Mouse (Mus musculus) forebrain, embryonic 12.5 days (tissue): ENCODE data around the gene Usf2. TPM values are rescaled to one million over a fixed set of nuclear protein-coding genes. Genes with fewer than 3 reads are reported as not detected.
"Not testable (repeated sequence)": the region's sequence is repeated elsewhere in the genome, so short reads cannot be mapped to it uniquely, and the experiment has no call there.

ENCODE experiments used
- ATAC-seq: fragments of 200-750 bp; cut with Nextera tagmentation; 2 replicates; pipeline ENCODE4 v1.8.0; 2017; ENCODE audit warnings: moderate TSS enrichment; ENCODE audit not compliant: low FRiP score
- H3K27ac ChIP-seq: fragments of 300-500 bp; sonication (generic); 2 replicates; pipeline ENCODE4 v1.5.1; 2016; ENCODE audit warnings: mild to moderate bottlenecking
- H3K27me3 ChIP-seq: fragments of 300-500 bp; sonication (generic); 2 replicates; pipeline ENCODE4 v1.6.1; 2016; ENCODE audit warnings: mild to moderate bottlenecking
- H3K36me3 ChIP-seq: fragments of 300-500 bp; sonication (generic); replicated peaks from 2 replicates; pipeline ENCODE4 v1.6.1; 2016; ENCODE audit warnings: mild to moderate bottlenecking
- H3K4me1 ChIP-seq: fragments of 300-500 bp; sonication (generic); 2 replicates; pipeline ENCODE4 v1.6.1; 2016
- H3K4me2 ChIP-seq: fragments of 300-500 bp; sonication (generic); 2 replicates; pipeline ENCODE4 v1.6.1; 2016; ENCODE audit warnings: mild to moderate bottlenecking, moderate library complexity
- H3K4me3 ChIP-seq: fragments of 300-500 bp; sonication (generic); replicated peaks from 2 replicates; pipeline ENCODE4 v1.5.1; 2016; ENCODE audit warnings: mild to moderate bottlenecking
- H3K9ac ChIP-seq: fragments of 300-500 bp; sonication (generic); 2 replicates; pipeline ENCODE4 v1.6.1; 2016; ENCODE audit warnings: mild to moderate bottlenecking
- H3K9me3 ChIP-seq: fragments of 300-500 bp; sonication (generic); 2 replicates; pipeline ENCODE4 v1.6.1; 2016
- WGBS: fragments of 180-500 bp; shearing (Covaris S2); methylation state at CpG from one replicate; pipeline ENCODE4 v1.1.7; 2016; 5-methylcytosine and 5-hydroxymethylcytosine counted together
- polyA plus RNA-seq: library from polyadenylated mRNA; unstranded; fragments of >200 nt; fragmentation: Nextera tagmentation; extraction: Ambion mirVana; gene quantifications from 2 replicates; pipeline ENCODE4 v1.2.1, GENCODE M21; 2016

The Usf2 gene
- polyA plus RNA-seq, 1 experiment from 2014 or later, result 26.4 TPM

GRCm38 (mm10) chr7:30956357-30956751, 249 bp downstream of the Usf2 start:
- ATAC-seq, result peak; percentile 49
- Histone ChIP-seq H3K4me3 (peak overlapping the region; percentile 100), H3K9ac (peak overlapping the region; percentile 99), H3K9me3 (no peaks in the 10 kb centered on the region), H3K27me3 (no peaks in the 10 kb centered on the region), H3K4me2 (peak overlapping the region; percentile 91), H3K27ac (peak overlapping the region; percentile 99), H3K36me3 (peaks cover 47% of the 10 kb centered on the region), H3K4me1 (peaks cover 24% of the 10 kb centered on the region)
- under 1% methylated on average over 29 of the region's 49 CpGs for WGBS

DNA sequence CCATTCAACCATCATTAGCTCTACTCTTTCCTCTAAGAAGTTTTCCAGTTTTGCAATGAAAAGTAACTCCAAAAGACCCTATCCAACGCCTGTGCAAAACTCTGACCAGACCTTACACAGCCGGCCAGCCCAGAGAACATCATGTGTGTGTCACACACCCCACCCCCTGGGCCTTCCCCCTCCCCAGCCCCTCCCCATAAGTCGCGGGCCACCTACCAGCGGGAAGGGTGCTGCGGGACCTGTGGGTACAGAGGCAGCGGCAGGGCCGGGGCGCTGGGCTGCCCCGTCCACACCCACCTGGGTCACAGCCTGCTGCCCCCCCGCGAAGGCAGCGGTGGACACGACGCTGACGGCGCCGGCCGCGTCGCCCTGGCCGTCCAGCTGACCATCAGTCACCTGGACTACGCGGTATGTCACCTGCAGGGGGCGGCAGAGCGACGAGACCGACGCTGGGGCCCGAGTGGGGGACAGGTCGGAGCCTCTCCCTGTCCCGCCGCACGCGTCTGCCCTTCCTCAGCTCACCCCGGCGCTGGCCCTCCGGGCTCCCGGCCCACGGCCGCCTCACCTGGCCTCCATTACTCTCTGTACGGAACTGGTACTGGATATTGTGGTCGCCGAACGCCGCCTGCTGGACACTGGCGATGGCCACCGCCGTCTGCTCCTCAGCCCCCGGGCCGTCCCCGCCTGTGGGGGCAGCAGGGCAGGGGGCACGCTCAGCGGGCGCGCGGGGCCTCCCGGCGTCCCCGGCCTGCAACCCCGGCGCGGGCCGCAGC, 833 bp downstream of the Usf2 start:
- Histone ChIP-seq H3K4me1 (peaks cover 24% of the 10 kb centered on the region), H3K4me2 (peak overlapping the region; percentile 91), H3K9me3 (no peaks in the 10 kb centered on the region), H3K36me3 (peaks cover 52% of the 10 kb centered on the region), H3K27me3 (no peaks in the 10 kb centered on the region), H3K9ac (peak overlapping the region; percentile 99), H3K4me3 (peak overlapping the region; percentile 100), H3K27ac (peak overlapping the region; percentile 99)
- WGBS, result under 1% methylated on average over 63 of the region's 64 CpGs
- ATAC-seq, result peak; percentile 81

GRCm38 (mm10) chr7:30954971-30955520, 1.6 kb downstream of the Usf2 start:
- H3K27ac ChIP-seq, result no peak overlapping the region
- H3K4me2 ChIP-seq, result peak overlapping the region; percentile 91
- peaks cover 24% of the 10 kb centered on the region for H3K4me1 ChIP-seq
- H3K9me3 ChIP-seq, result no peaks in the 10 kb centered on the region
- 89% methylated on average over 12 of the region's 12 CpGs for WGBS
- H3K4me3 ChIP-seq, result peak overlapping the region; percentile 100
- H3K9ac ChIP-seq, result peak overlapping the region; percentile 99; the same call in 1 of the 2 replicates
- H3K36me3 ChIP-seq, result peaks cover 60% of the 10 kb centered on the region
- no peaks in the 10 kb centered on the region for H3K27me3 ChIP-seq
- ATAC-seq, result no peak

DNA sequence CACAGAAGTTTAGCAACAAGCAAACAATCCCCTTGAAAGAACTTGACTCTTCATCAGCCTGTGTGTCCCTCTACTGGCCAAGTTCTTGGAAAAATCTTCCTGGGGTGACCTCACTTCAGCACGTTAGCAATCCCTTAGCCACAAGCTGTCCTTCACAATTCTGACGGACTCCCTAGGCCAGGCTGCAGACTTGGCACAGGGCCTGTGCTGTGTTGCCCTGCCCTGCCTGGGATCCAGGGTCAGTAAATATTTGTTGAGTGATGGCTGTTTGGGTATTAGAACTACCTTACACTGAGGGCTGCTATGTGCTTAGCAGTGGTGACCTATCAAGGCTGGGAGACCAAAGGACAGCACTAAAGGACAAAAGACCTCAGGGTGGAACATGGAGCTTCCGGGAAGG, 2.6 kb downstream of the Usf2 start:
- no peaks in the 10 kb centered on the region for H3K9me3 ChIP-seq
- no peak overlapping the region for H3K27ac ChIP-seq
- no peak overlapping the region for H3K4me2 ChIP-seq
- WGBS, result 92% methylated on average over 3 of the region's 3 CpGs
- peaks cover 68% of the 10 kb centered on the region for H3K36me3 ChIP-seq
- no peak for ATAC-seq
- H3K4me3 ChIP-seq, result no peak overlapping the region
- no peaks in the 10 kb centered on the region for H3K27me3 ChIP-seq
- peaks cover 24% of the 10 kb centered on the region for H3K4me1 ChIP-seq
- no peak overlapping the region for H3K9ac ChIP-seq

GRCm38 (mm10) chr7:30953459-30953858, 3.1 kb downstream of the Usf2 start:
- H3K36me3 ChIP-seq, result peaks cover 66% of the 10 kb centered on the region
- no peak for ATAC-seq
- no peak overlapping the region for H3K4me2 ChIP-seq
- peaks cover 23% of the 10 kb centered on the region for H3K4me1 ChIP-seq
- no peak overlapping the region for H3K4me3 ChIP-seq
- H3K9me3 ChIP-seq, result no peaks in the 10 kb centered on the region
- WGBS, result 87% methylated on average over 6 of the region's 6 CpGs
- no peak overlapping the region for H3K27ac ChIP-seq
- H3K27me3 ChIP-seq, result no peaks in the 10 kb centered on the region
- no peak overlapping the region for H3K9ac ChIP-seq

- H3K9ac ChIP-seq, result no peak overlapping the region
- H3K27me3 ChIP-seq, result no peaks in the 10 kb centered on the region
- 93% methylated on average over 16 of the region's 16 CpGs for WGBS
- H3K9me3 ChIP-seq, result no peaks in the 10 kb centered on the region
- no peak for ATAC-seq
- H3K27ac ChIP-seq, result no peak overlapping the region
- no peak overlapping the region for H3K4me3 ChIP-seq
- H3K4me1 ChIP-seq, result peaks cover 15% of the 10 kb centered on the region
- no peak overlapping the region for H3K4me2 ChIP-seq
- peaks cover 63% of the 10 kb centered on the region for H3K36me3 ChIP-seq
These were observed 4.0 kb downstream of the Usf2 start for GRCm38 (mm10) chr7:30952441-30953265.

DNA sequence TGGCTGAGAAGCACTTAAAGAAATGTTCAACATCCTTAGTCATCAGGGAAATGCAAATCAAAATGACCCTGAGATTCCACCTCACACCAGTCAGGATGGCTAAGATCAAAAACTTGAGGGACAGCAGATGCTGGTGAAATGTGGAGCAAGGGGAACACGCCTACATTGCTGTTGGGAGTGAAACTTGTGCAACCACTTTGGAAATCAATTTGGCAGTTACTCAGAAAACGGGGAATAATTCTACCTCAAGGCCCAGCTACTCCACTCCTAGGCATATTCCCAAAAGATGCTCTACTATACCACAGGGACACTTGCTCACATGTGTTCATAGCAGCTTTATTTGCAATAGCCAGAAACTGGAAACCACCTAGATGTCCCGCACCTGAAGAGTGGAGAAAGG, 6.7 kb downstream of the Usf2 start:
- not testable (repeated sequence) for H3K27me3 ChIP-seq, H3K4me1 ChIP-seq, H3K4me3 ChIP-seq, ATAC-seq, H3K27ac ChIP-seq, H3K9me3 ChIP-seq, H3K4me2 ChIP-seq, H3K9ac ChIP-seq
- peaks cover 76% of the 10 kb centered on the region for H3K36me3 ChIP-seq
- WGBS, result 87% methylated on average over 3 of the region's 3 CpGs

DNA sequence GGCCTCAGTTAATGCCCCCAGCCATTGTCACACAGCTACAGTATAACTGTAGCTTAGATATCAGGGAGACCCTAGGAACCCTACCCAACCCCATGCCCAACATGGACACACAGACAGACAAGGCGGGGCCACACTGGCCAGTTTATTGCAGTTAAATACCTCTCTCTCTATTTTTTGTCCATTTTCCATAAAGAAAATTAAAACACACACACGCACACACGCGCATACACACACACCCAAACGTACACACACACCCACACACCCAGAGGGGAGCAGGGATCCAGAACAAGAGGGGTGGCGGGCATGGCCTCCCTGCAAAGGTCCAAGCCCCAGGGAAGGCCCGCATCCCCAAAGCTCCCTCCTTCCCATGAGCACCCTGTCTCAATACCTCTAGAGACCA, 10.7 kb downstream of the Usf2 start:
- Histone ChIP-seq H3K36me3 (peaks cover 37% of the 10 kb centered on the region), H3K27me3 (no peaks in the 10 kb centered on the region), H3K9me3 (no peaks in the 10 kb centered on the region), H3K4me3 (no peak overlapping the region), H3K4me1 (no peaks in the 10 kb centered on the region), H3K9ac (no peak overlapping the region), H3K4me2 (no peak overlapping the region), H3K27ac (no peak overlapping the region)
- ATAC-seq, result 0 out of 2 replicates have a peak, but pooled peaks have one; percentile 23
- WGBS, result 97% methylated on average over 7 of the region's 7 CpGs

DNA sequence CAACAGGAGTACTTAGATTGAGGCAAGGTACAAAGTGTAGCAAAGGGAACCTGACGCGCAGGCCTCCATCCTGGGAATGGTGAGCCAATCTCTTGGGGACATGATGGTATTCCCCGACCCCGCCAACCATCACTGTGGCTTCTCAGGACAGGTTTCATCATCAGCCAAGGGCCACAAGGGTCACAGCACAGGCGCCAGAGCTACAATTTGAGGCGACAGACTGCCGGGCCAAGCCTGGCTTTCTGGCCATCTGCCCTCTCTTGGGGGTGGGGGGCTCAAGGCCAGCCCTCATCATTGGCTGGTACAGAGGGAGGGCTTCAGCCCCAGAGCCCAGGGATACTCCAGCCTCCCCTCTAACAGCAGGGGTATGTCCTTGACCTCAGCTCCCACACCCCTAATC, 11.1 kb downstream of the Usf2 start:
- H3K36me3 ChIP-seq, result peaks cover 33% of the 10 kb centered on the region
- 0 out of 2 replicates have a peak, but pooled peaks have one; percentile 23 for ATAC-seq
- H3K9me3 ChIP-seq, H3K4me3 ChIP-seq, H3K4me2 ChIP-seq, H3K27ac ChIP-seq, H3K27me3 ChIP-seq, H3K4me1 ChIP-seq, H3K9ac ChIP-seq: not testable (repeated sequence)
- WGBS, result 94% methylated on average over 7 of the region's 7 CpGs

GRCm38 (mm10) chr7:30944706-30945105, 11.9 kb downstream of the Usf2 start:
- H3K9me3 ChIP-seq, H3K4me1 ChIP-seq, H3K9ac ChIP-seq, ATAC-seq, H3K27ac ChIP-seq, H3K27me3 ChIP-seq, H3K4me3 ChIP-seq, H3K4me2 ChIP-seq: not testable (repeated sequence)
- WGBS, result 82% methylated on average over 2 of the region's 2 CpGs
- H3K36me3 ChIP-seq, result peaks cover 26% of the 10 kb centered on the region

GRCm38 (mm10) chr7:30943909-30944635, 12.5 kb downstream of the Usf2 start, which contains the start of gene Hamp:
Gene Hamp (minus strand): TSS chr7:30944032.
- 73% methylated on average over 9 of the region's 9 CpGs for WGBS
- no peak for ATAC-seq
- no peak within 1 kb of the TSS for H3K4me2 ChIP-seq
- H3K27ac ChIP-seq, result no peak within 1 kb of the TSS
- no peaks in the 10 kb centered on the region for H3K9me3 ChIP-seq
- H3K9ac ChIP-seq, result no peak within 1 kb of the TSS
- no peaks in the 10 kb centered on the region for H3K27me3 ChIP-seq
- H3K4me1 ChIP-seq, result no peaks in the 10 kb centered on the region
- H3K4me3 ChIP-seq, result no peak within 1 kb of the TSS
- peaks cover 20% of the 10 kb centered on the region for H3K36me3 ChIP-seq

- not testable (repeated sequence) for H3K4me1 ChIP-seq, H3K27ac ChIP-seq, H3K9ac ChIP-seq, H3K27me3 ChIP-seq, H3K4me2 ChIP-seq, ATAC-seq, H3K9me3 ChIP-seq, H3K4me3 ChIP-seq
- peaks cover 15% of the 10 kb centered on the region for H3K36me3 ChIP-seq
- whole genome bisulfite sequencing, result 54% methylated on average over 3 of the region's 3 CpGs
These were observed 14.2 kb downstream of the Usf2 start for GRCm38 (mm10) chr7:30942365-30942764.
